Mouse (Mus musculus) ES-E14 (cell line): ENCODE measurements around the gene Lmcd1. TPM values are rescaled to one million over a fixed set of nuclear protein-coding genes. Genes with fewer than 3 reads are reported as not detected.

Experiments
- DNase-seq: peaks from one replicate; pipeline ENCODE4 v3.0.0-alpha.2; 2013; ENCODE audit warnings: low read depth, low spot score
- H3K27ac ChIP-seq: 2 replicates; pipeline ENCODE4 v1.5.1; 2012; ENCODE audit warnings: low read depth, mild to moderate bottlenecking, low read length, moderate library complexity, mixed read lengths; ENCODE audit not compliant: poor library complexity, insufficient read depth, severe bottlenecking
- H3K36me3 ChIP-seq: 2 replicates; pipeline ENCODE4 v1.6.1; 2012; ENCODE audit warnings: mild to moderate bottlenecking, low read length, moderate library complexity, mixed read lengths; ENCODE audit not compliant: control insufficient read depth, poor library complexity, insufficient read depth, severe bottlenecking
- H3K4me1 ChIP-seq, 2 experiments: fragments of 150-350 bp in 1 of 2; sonication (generic) in 1 of 2; 2 replicates each; pipeline ENCODE4 v1.6.1; 2012; ENCODE audit warnings: low read length in 2 of 2, mild to moderate bottlenecking in 1 of 2, mixed read lengths in 1 of 2; ENCODE audit not compliant: control insufficient read depth in 2 of 2, insufficient read depth in 2 of 2, poor library complexity in 1 of 2
- H3K4me3 ChIP-seq, 2 experiments: fragments of 150-350 bp in 1 of 2; sonication (generic) in 1 of 2; 2 replicates each; pipeline ENCODE4 v1.5.1; 2012; ENCODE audit warnings: low read length in 2 of 2, low read depth in 1 of 2, mild to moderate bottlenecking in 1 of 2, mixed read lengths in 1 of 2; ENCODE audit not compliant: insufficient read depth in 1 of 2, poor library complexity in 1 of 2, severe bottlenecking in 1 of 2
- H3K9ac ChIP-seq: 2 replicates; pipeline ENCODE4 v1.6.1; 2012; ENCODE audit warnings: low read depth, mild to moderate bottlenecking, low read length, mixed read lengths; ENCODE audit not compliant: poor library complexity, insufficient read depth, severe bottlenecking
- H3K9me3 ChIP-seq: fragments of 150-350 bp; sonication (generic); 2 replicates; pipeline ENCODE4 v1.6.1; 2012; ENCODE audit warnings: low read depth, mild to moderate bottlenecking, low read length; ENCODE audit not compliant: control insufficient read depth, insufficient read depth
- CHD2 ChIP-seq: IDR thresholded peaks from 2 replicates; pipeline ENCODE4 v1.6.1; 2014; ENCODE audit warnings: mild to moderate bottlenecking, low read depth, low read length, inconsistent platforms
- HCFC1 ChIP-seq: IDR thresholded peaks from 2 replicates; pipeline ENCODE4 v1.6.1; 2012; ENCODE audit warnings: low read length, inconsistent platforms, borderline replicate concordance; ENCODE audit not compliant: insufficient read depth
- MAFK ChIP-seq: IDR thresholded peaks from 2 replicates; pipeline ENCODE4 v1.6.1; 2014; ENCODE audit warnings: mild to moderate bottlenecking, low read depth, low read length, inconsistent platforms; ENCODE audit not compliant: insufficient read depth
- ZC3H11A ChIP-seq: IDR thresholded peaks from 2 replicates; pipeline ENCODE4 v1.6.1; 2012; ENCODE audit warnings: low read depth, mild to moderate bottlenecking, inconsistent platforms, low read length, borderline replicate concordance
- ZNF384 ChIP-seq: IDR thresholded peaks from 2 replicates; pipeline ENCODE4 v1.6.1; 2012; ENCODE audit warnings: low read depth, low read length, inconsistent platforms
- in situ Hi-C, 2 experiments: fragments of 600-800 bp; cut with MboI; formaldehyde crosslinking; loops; one replicate each; pipeline ENCODE4 v1.15.1; 2025; ENCODE audit warnings: low sequenced_read_pairs in 2 of 2, inconsistent platforms in 1 of 2; ENCODE audit not compliant: unreplicated experiment in 2 of 2
- total RNA-seq: library from RNA; depleted of rRNA; stranded (reverse); fragments of 300-350 nt; gene quantifications from 2 replicates; pipeline ENCODE4 v1.2.3, GENCODE M21; 2012

Lmcd1 gene
- total RNA-seq, 1 experiment = 0.18 TPM

DNA sequence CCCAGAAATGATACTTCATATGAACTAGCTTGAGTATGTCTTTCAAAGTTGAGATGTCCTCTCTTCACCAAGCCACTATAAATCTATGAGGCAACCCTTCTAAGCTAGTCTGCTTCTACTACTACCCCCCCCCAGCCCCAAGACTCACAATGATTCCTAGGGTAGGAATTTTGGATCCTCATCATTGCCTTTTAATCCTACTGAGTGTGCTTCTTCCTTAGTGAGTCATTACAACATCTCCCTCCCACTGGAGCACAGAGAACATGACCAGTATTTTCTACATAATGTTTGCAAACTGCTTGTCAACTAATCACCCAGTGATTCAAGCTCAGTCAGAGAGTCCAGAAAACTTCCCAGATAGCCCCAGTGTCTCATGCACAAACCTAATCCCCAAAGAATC is 12.5 kb upstream of the Lmcd1 start:
- TF ChIP-seq MAFK (no peak), ZC3H11A (no peak), CHD2 (no peak)
- Histone ChIP-seq H3K9me3 (no peaks in the 10 kb centered on the region), H3K4me1 (no peaks in the 10 kb centered on the region), H3K4me3 (no peak overlapping the region), H3K9ac (no peak overlapping the region), H3K27ac (no peak overlapping the region), H3K36me3 (no peaks in the 10 kb centered on the region)
- in situ Hi-C loops = no loop called here
- no peak for DNase-seq

DNA sequence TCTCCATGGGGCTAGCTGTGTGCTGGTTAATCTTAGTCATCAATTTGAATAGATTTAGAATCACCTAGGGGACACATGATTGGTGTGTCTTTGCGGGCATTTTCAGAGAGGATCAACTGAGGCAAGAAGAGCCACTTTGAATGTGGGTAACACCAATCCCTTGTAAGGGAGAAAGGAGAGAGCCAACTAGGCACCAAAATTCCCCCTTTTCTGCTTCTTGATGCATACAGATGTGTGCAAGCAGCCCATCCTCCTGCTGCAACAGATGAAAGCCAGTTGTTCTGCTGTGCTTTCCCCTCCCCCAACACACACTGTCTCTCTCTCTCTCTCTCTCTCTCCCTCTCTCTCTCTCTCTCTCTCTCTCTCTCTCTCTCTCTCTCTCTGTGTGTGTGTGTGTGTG is 9.2 kb upstream of the Lmcd1 start:
- Histone ChIP-seq H3K36me3 (no peaks in the 10 kb centered on the region), H3K27ac (no peak overlapping the region), H3K4me3 (no peak overlapping the region), H3K9me3 (no peaks in the 10 kb centered on the region), H3K4me1 (no peaks in the 10 kb centered on the region), H3K9ac (no peak overlapping the region)
- no peak for DNase-seq
- TF ChIP-seq CHD2 (no peak), ZNF384 (no peak), HCFC1 (no peak), ZC3H11A (no peak), MAFK (no peak)
- in situ Hi-C loops = no loop called here

DNA sequence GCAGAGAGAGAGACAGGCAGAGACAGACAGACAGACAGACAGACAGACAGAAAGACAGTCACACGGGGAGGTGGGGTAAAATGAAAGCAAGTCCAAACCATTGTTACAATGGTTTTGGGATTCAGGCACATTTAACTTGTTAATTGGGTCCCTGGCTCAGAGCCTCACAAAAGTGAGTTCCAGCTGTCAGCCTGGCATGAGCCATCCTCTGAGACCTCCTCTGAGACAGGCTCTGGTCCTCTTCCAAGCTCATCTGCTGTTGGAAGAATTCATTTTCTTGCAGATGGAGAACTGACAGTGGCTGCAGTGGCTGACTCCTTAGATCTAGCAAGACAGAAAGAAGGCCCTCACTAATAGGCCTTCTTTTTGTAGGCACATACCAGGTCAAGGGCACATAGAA is 6.9 kb upstream of the Lmcd1 start:
- Histone ChIP-seq H3K9me3 (no peaks in the 10 kb centered on the region), H3K36me3 (no peaks in the 10 kb centered on the region), H3K9ac (no peak overlapping the region), H3K27ac (no peak overlapping the region), H3K4me1 (no peaks in the 10 kb centered on the region), H3K4me3 (no peak overlapping the region)
- DNase-seq = no peak
- in situ Hi-C loops = no loop called here
- TF ChIP-seq MAFK (no peak), CHD2 (no peak), HCFC1 (no peak), ZC3H11A (no peak), ZNF384 (no peak)

DNA sequence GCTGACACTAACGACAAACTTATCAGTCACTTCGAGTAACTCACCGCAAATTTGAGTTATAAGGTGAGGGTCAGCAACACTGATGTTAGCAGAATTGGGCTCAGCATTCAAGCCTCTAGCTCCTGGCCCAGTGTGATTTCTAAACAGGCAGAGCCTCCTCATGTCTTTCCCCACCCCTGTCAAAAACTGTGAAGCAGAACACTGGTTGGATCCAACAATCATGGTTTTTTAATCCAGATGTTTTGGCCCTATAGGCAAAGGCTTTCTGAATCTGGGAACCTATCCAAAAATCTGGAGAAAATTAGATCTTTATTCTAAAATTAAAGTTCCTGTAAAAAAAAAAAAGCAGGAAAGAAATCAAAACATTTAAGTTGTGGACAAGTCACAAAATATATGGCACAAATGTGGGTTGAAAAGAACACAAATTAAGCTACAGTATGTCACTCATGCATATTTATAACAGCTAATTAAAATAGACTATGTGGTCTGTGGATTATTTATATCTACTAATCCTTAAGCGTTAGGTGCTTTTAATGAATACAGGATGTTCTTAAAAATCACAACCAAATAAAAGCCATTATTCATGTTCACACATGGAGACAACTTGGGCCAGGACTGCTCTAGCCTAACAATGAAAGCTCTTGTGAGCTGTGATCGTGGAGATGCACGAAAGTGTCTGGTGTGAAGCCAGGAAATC is 5.7 kb upstream of the Lmcd1 start:
- no peak for DNase-seq
- in situ Hi-C loops = no loop called here
- no peaks in the 10 kb centered on the region for H3K4me1 ChIP-seq
- H3K4me3 ChIP-seq = no peak overlapping the region
- no peaks in the 10 kb centered on the region for H3K36me3 ChIP-seq
- H3K27ac ChIP-seq = no peak overlapping the region
- no peak for TF ChIP-seq ZC3H11A
- TF ChIP-seq MAFK = no peak
- TF ChIP-seq CHD2 = no peak
- no peak for TF ChIP-seq ZNF384
- no peak for TF ChIP-seq HCFC1
- no peaks in the 10 kb centered on the region for H3K9me3 ChIP-seq
- H3K9ac ChIP-seq = no peak overlapping the region
